Mouse (Mus musculus): ENCODE data around the gene Myo10. TPM values are rescaled to one million over a fixed set of nuclear protein-coding genes. Genes with fewer than 3 reads are reported as not detected.
A peak's percentile ranks its signal among the peaks of the same experiment; 100 is the strongest.

The Myo10 gene
- polyA plus RNA-seq, 1 experiment from 2014 or later: 35.4 TPM

- Histone ChIP-seq H3K27ac (replicated peaks; ENCODE audit: low read depth, low read length) (no peak overlapping the region), H3K36me3 (replicated peaks; ENCODE audit: control insufficient read depth, insufficient read depth, low read depth, low read length) (no peaks in the 10 kb centered on the region), H3K9me3 (replicated peaks; ENCODE audit: control insufficient read depth, low read length) (no peaks in the 10 kb centered on the region), H3K4me2 (ENCODE audit: low read depth, low read length) (no peak overlapping the region), H3K27me3 (ENCODE audit: control insufficient read depth, insufficient read depth, low read length) (no peaks in the 10 kb centered on the region), H3K4me3 (ENCODE audit: low read depth, low read length) (no peak overlapping the region), H3K9ac (replicated peaks; ENCODE audit: low read length) (no peak overlapping the region), H3K4me1 (ENCODE audit: control insufficient read depth, insufficient read depth, low read length) (no peaks in the 10 kb centered on the region)
- 44% methylated on average over 18 of the region's 18 CpGs for WGBS
- no peak for DNase-seq (ENCODE audit: low spot score)
- ATAC-seq (replicated peaks; ENCODE audit: insufficient number of reproducible peaks, low FRiP score, low TSS enrichment, low read depth): 0 out of 2 replicates have a peak, but pooled peaks have one; percentile 6
These were observed 232.1 kb downstream of the Myo10 start for GRCm38 (mm10) chr15:25854270-25854904.

GRCm38 (mm10) chr15:25858611-25859058, 236.3 kb downstream of the Myo10 start:
- DNase-seq (ENCODE audit: low spot score) (no peak), ATAC-seq (replicated peaks; ENCODE audit: insufficient number of reproducible peaks, low FRiP score, low TSS enrichment, low read depth) (no peak)
- H3K4me3 ChIP-seq (ENCODE audit: low read depth, low read length): no peak overlapping the region
- H3K4me2 ChIP-seq (ENCODE audit: low read depth, low read length): no peak overlapping the region
- no peaks in the 10 kb centered on the region for H3K27me3 ChIP-seq (ENCODE audit: control insufficient read depth, insufficient read depth, low read length)
- no peaks in the 10 kb centered on the region for H3K9me3 ChIP-seq (replicated peaks; ENCODE audit: control insufficient read depth, low read length)
- H3K36me3 ChIP-seq (replicated peaks; ENCODE audit: control insufficient read depth, insufficient read depth, low read depth, low read length): no peaks in the 10 kb centered on the region
- H3K9ac ChIP-seq (replicated peaks; ENCODE audit: low read length): no peak overlapping the region
- H3K4me1 ChIP-seq (ENCODE audit: control insufficient read depth, insufficient read depth, low read length): no peaks in the 10 kb centered on the region
- WGBS: 64% methylated on average over 10 of the region's 12 CpGs
- no peak overlapping the region for H3K27ac ChIP-seq (replicated peaks; ENCODE audit: low read depth, low read length)

- Histone ChIP-seq H3K9me3 (replicated peaks; ENCODE audit: control insufficient read depth, low read length) (no peaks in the 10 kb centered on the region), H3K27me3 (ENCODE audit: control insufficient read depth, insufficient read depth, low read length) (no peaks in the 10 kb centered on the region), H3K9ac (replicated peaks; ENCODE audit: low read length) (no peak overlapping the region), H3K4me1 (ENCODE audit: control insufficient read depth, insufficient read depth, low read length) (no peaks in the 10 kb centered on the region), H3K27ac (replicated peaks; ENCODE audit: low read depth, low read length) (no peak overlapping the region), H3K4me3 (ENCODE audit: low read depth, low read length) (no peak overlapping the region), H3K4me2 (ENCODE audit: low read depth, low read length) (no peak overlapping the region), H3K36me3 (replicated peaks; ENCODE audit: control insufficient read depth, insufficient read depth, low read depth, low read length) (no peaks in the 10 kb centered on the region)
- WGBS: 68% methylated on average over 3 of the region's 3 CpGs
- ATAC-seq (replicated peaks; ENCODE audit: insufficient number of reproducible peaks, low FRiP score, low TSS enrichment, low read depth) (no peak), DNase-seq (ENCODE audit: low spot score) (no peak)
These were observed 237.1 kb downstream of the Myo10 start for GRCm38 (mm10) chr15:25859469-25859868.

GRCm38 (mm10) chr15:25861900-25862299, 239.6 kb downstream of the Myo10 start:
- whole genome bisulfite sequencing: 86% methylated on average over 7 of the region's 7 CpGs
- H3K27ac ChIP-seq (replicated peaks; ENCODE audit: low read depth, low read length): no peak overlapping the region
- no peak overlapping the region for H3K4me3 ChIP-seq (ENCODE audit: low read depth, low read length)
- H3K36me3 ChIP-seq (replicated peaks; ENCODE audit: control insufficient read depth, insufficient read depth, low read depth, low read length): no peaks in the 10 kb centered on the region
- H3K27me3 ChIP-seq (ENCODE audit: control insufficient read depth, insufficient read depth, low read length): no peaks in the 10 kb centered on the region
- H3K4me2 ChIP-seq (ENCODE audit: low read depth, low read length): no peak overlapping the region
- DNase-seq (ENCODE audit: low spot score) (no peak), ATAC-seq (replicated peaks; ENCODE audit: insufficient number of reproducible peaks, low FRiP score, low TSS enrichment, low read depth) (no peak)
- H3K9me3 ChIP-seq (replicated peaks; ENCODE audit: control insufficient read depth, low read length): no peaks in the 10 kb centered on the region
- H3K9ac ChIP-seq (replicated peaks; ENCODE audit: low read length): no peak overlapping the region
- H3K4me1 ChIP-seq (ENCODE audit: control insufficient read depth, insufficient read depth, low read length): no peaks in the 10 kb centered on the region

Other genes starting within 250 kb of the Myo10 start
- gene Basp1, start 208.8 kb upstream of the Myo10 start, polyA plus RNA-seq (2014; fragmentation: Nextera tagmentation; extraction: Ambion mirVana): 113 and 141 TPM in 2 replicates
- gene Retreg1, start 220.7 kb downstream of the Myo10 start, polyA plus RNA-seq (2014; fragmentation: Nextera tagmentation; extraction: Ambion mirVana): 4.2 and 5.1 TPM in 2 replicates